Mouse (Mus musculus): Measurements from ENCODE around the gene Ankrd60. TPM values are rescaled to one million over a fixed set of nuclear protein-coding genes. Genes with fewer than 3 reads are reported as not detected.

Gene Ankrd60
- total RNA-seq (2021) = not detected

- intact Hi-C loops (cut with DNase I) = no loop called here
- no peak for DNase-seq (ENCODE audit: low spot score)
These were observed at the start of gene Ankrd60 for GRCm38 (mm10) chr2:173577669-173578557. TSS of gene Ankrd60 (minus strand) at chr2:173578365.

DNA sequence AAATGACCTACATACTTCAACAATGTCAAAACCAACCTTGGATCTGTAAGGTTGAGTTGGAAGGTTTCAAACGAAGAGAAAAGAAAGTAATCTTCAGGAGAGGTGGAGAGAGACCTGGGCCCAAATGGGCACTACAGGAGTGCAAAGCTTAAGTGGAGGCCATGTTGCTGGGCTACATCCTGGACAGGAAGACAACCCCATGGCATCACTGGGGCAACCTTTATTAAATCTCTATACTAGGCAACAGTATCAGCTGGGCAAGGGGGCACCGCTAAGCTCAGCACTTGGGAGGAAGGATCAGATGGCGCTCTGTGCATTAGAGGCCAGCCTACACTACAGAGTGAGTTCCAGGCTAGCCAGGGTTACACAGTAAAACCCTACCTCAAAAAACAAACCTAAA, 47.6 kb upstream of the Ankrd60 start:
- DNase-seq (ENCODE audit: low spot score) = no peak
- intact Hi-C loops (cut with DNase I) = no loop called here

DNA sequence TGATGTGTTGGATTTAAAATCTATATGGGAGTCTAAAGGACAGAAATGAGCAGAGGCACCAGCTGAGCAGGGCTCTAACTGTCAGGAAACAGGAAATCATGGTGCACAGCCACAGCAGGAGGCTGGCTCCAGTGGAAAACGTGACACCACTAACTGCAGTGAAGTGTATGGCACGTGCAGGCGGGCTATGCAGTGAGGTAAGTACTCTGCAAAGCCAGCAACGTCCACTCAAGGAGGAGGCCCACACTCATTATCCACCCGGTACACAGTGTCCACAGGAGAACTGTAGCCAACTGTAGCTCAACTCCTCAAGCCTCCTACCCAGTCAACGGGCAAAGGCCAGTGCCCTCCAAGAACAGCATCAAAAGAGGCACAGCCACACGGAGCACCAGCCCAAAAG, 46.5 kb upstream of the Ankrd60 start:
- intact Hi-C loops (cut with DNase I) = no loop called here
- DNase-seq (ENCODE audit: low spot score) = no peak

- intact Hi-C loops (cut with DNase I) = no loop called here
- peak; percentile 33 for DNase-seq (ENCODE audit: low spot score)
These were observed 44.0 kb upstream of the Ankrd60 start for GRCm38 (mm10) chr2:173622173-173622601.

GRCm38 (mm10) chr2:173620645-173621044, 42.5 kb upstream of the Ankrd60 start:
- no peak for DNase-seq (ENCODE audit: low spot score)
- intact Hi-C loops (cut with DNase I) = no loop called here

DNA sequence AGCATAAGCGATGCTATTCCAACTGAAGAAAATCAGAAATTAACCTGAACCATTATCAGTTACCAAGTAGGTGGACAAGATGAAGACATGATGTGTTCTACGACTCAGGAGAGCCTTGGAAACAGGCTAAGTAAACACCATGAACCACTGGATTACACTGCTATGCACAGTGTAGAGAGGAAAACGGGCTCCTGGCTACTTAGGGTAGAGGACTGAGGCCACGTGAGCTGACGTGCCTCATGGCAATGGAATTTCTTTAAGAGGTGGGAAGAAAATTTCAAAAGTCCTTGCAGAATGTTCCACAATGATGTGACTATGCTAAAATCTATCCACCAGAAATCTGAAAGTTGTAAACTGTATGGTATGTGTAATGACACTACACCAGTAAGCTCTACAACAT, 41.0 kb upstream of the Ankrd60 start:
- DNase-seq (ENCODE audit: low spot score) = no peak
- intact Hi-C loops (cut with DNase I) = loop anchor here (10.0 kb wide), 1 partner anchor 86 kb away; no protein-coding TSS in a partner anchor

GRCm38 (mm10) chr2:173616156-173616555, 38.0 kb upstream of the Ankrd60 start:
- intact Hi-C loops (cut with DNase I) = loop anchor here (10.0 kb wide), 1 partner anchor 89 kb away; no protein-coding TSS in a partner anchor
- DNase-seq (ENCODE audit: low spot score) = no peak

- intact Hi-C loops (cut with DNase I) = loop anchor here (10.0 kb wide), 1 partner anchor 89 kb away; no protein-coding TSS in a partner anchor
- no peak for DNase-seq (ENCODE audit: low spot score)
These were observed 37.4 kb upstream of the Ankrd60 start for GRCm38 (mm10) chr2:173615378-173616081.

DNA sequence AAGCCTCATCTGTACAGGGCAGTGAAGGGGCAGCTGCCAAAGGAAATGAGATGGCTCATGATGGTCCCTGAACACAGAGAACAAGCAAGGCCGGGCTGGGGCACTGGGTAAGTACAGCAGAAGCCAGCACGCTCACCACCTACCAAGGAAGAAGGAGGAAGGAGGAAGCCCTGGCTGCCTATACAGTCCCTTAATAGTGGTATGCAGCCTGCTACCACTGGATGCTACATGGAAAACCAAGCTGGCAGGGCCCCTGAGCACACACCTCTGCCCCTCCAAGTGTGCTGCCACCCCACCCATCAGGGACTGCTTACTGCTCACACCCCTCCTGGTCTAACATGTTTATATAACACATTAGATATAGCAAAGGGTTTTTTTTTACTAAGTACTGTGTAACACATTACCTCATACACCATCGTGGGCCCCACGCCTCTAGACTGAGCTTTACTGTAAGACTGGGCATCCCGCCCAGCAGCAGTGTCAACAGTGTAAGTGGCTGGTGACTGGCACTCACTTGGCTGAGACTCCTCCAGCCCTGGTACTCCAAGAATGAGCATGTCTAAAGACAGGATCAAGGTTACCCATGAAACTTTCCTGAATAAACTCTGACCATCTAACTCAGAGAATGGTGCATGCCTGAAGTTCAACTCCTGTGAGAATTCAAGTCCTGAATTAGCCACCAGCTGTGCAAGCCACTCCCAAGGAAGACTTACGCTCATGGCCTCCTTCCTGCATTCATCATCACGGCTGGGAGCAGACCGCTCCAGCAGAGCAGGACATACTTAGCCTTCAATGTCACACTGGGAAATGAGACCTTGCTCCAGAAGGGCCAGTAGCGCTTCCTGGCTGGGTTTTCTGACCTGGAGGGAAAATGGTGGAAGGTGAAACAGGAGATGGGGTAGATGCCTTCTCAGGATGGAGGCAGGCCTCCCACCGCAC, 30.1 kb upstream of the Ankrd60 start:
- peak; percentile 19 for DNase-seq (ENCODE audit: low spot score)
- intact Hi-C loops (cut with DNase I) = no loop called here

- no peak for DNase-seq (ENCODE audit: low spot score)
- intact Hi-C loops (cut with DNase I) = no loop called here
These were observed 28.2 kb upstream of the Ankrd60 start for GRCm38 (mm10) chr2:173606415-173606804.

GRCm38 (mm10) chr2:173605713-173606414, 27.7 kb upstream of the Ankrd60 start:
- DNase-seq (ENCODE audit: low spot score) = no peak
- intact Hi-C loops (cut with DNase I) = no loop called here

DNA sequence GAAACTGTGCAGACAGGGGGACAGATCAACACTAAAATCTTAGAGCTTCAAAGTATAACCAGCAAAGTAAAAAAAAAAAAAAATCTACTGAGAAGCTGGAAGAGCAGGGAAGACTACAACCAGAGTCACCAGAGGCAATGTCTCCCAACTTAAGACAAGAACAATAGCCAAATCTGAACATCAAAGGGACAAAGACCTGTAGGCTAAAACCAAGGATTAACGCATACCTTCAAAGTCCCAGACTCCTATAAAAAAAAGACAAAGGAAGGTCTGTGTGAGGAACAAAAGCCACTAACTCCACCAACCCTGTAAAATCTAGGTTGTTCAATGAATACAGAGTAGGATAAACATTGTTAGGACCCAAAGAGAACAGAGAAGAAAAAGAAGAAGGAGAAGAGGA, 23.7 kb upstream of the Ankrd60 start:
- DNase-seq (ENCODE audit: low spot score) = no peak
- intact Hi-C loops (cut with DNase I) = no loop called here

DNA sequence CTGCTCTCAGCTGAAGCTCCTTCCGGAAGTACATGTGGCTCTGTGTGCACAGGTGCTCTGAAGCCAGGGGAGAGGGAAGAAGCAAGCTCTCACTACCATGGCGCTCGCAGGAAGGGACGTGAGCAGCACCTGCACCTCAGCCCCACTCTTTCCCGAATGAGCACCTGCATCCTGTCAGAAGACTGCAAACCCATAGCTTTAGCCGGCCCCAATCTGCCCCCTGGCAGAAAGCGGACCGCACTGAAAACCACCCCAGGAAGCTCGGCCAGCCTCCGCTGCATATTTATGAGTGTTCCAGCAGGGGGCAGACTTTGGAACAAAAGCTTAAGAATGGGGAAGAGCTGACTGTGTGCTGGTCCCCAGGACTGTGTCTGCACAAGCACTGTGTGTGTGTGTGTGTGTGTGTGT, 17.2 kb upstream of the Ankrd60 start:
- intact Hi-C loops (cut with DNase I) = no loop called here
- no peak for DNase-seq (ENCODE audit: low spot score)

GRCm38 (mm10) chr2:173594313-173595063, 16.3 kb upstream of the Ankrd60 start:
- intact Hi-C loops (cut with DNase I) = no loop called here

GRCm38 (mm10) chr2:173593841-173594240, 15.7 kb upstream of the Ankrd60 start:
- DNase-seq (ENCODE audit: low spot score) = no peak
- intact Hi-C loops (cut with DNase I) = no loop called here

More at GRCm38 (mm10) chr2:173594313-173595063, 16.3 kb upstream of the Ankrd60 start:
- DNase-seq (ENCODE audit: low spot score) = no peak

- intact Hi-C loops (cut with DNase I) = no loop called here
- no peak for DNase-seq (ENCODE audit: low spot score)
These were observed 14.6 kb upstream of the Ankrd60 start for GRCm38 (mm10) chr2:173592781-173593180.

DNA sequence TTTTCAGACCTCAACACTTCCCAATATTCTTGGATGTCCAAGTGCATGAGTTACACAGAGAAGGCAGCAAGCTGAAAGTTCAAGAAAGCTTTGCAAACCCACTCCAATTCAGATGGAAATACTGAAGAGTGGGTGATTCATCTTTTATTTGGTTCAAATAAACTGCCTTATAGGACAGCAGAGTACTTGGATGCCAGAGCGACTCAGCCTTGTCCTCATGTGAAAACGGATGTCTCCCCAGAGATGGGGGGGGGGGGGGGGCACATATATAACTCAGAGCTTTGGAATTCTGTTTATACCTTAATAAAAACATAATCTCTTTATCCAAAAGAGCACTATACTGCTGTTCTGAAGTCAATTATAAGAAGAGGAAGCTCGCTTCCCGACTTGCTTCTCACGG, 9.2 kb upstream of the Ankrd60 start:
- intact Hi-C loops (cut with DNase I) = loop anchor here (2.0 to 5.0 kb wide), 3 partner anchors 525 to 1315 kb away; partner anchors contain the start of gene Npepl1

More for the DNA sequence above, 9.2 kb upstream of the Ankrd60 start:
- DNase-seq (ENCODE audit: low spot score) = no peak

All from heart, postnatal 25 days (tissue).